Mouse (Mus musculus) testis, adult 2 months (tissue): Measurements from ENCODE around the gene Ndufs7. TPM values are rescaled to one million over a fixed set of nuclear protein-coding genes. Genes with fewer than 3 reads are reported as not detected.

Experiments
- H3K27ac ChIP-seq: fragments of 200-500 bp; 2 replicates; pipeline ENCODE4 v1.5.1; 2012; ENCODE audit warnings: low read depth, low read length; ENCODE audit not compliant: control insufficient read depth, insufficient read depth
- H3K27me3 ChIP-seq: fragments of 200-500 bp; 2 replicates; pipeline ENCODE4 v1.6.1; 2012; ENCODE audit warnings: mild to moderate bottlenecking, low read length, moderate library complexity; ENCODE audit not compliant: control insufficient read depth, insufficient read depth
- H3K36me3 ChIP-seq: fragments of 200-500 bp; 2 replicates; pipeline ENCODE4 v1.6.1; 2012; ENCODE audit warnings: mild to moderate bottlenecking, low read length; ENCODE audit not compliant: control insufficient read depth, insufficient read depth
- H3K4me1 ChIP-seq: fragments of 200-500 bp; 2 replicates; pipeline ENCODE4 v1.6.1; 2012; ENCODE audit warnings: low read length; ENCODE audit not compliant: control insufficient read depth, insufficient read depth
- H3K4me3 ChIP-seq: fragments of 200-500 bp; 2 replicates; pipeline ENCODE4 v1.5.1; 2012; ENCODE audit warnings: low read depth, mild to moderate bottlenecking, low read length, moderate library complexity, mixed read lengths; ENCODE audit not compliant: control insufficient read depth
- CTCF ChIP-seq: fragments of 200-500 bp; IDR thresholded peaks from 2 replicates; pipeline ENCODE4 v1.5.1; 2012; ENCODE audit warnings: low read depth, mild to moderate bottlenecking, inconsistent platforms, low read length, moderate library complexity; ENCODE audit not compliant: control insufficient read depth, insufficient read depth, insufficient replicate concordance
- POLR2A ChIP-seq: fragments of 200-500 bp; IDR thresholded peaks from 2 replicates; pipeline ENCODE4 v1.6.1; 2012; ENCODE audit warnings: low read depth, mild to moderate bottlenecking, inconsistent platforms, low read length, moderate library complexity; ENCODE audit not compliant: control insufficient read depth
- polyA plus RNA-seq: library from polyadenylated mRNA; depleted of rRNA; stranded (reverse); fragments of >200 nt; gene quantifications from 2 replicates; pipeline ENCODE4 v1.2.3, GENCODE M21; 2012

Gene Ndufs7
- polyA plus RNA-seq, 1 experiment = 105 TPM

GRCm38 (mm10) chr10:80227166-80227539 lies 21.8 kb upstream of the Ndufs7 start:
- H3K36me3 ChIP-seq = peaks cover 6% of the 10 kb centered on the region
- TF ChIP-seq CTCF (no peak), POLR2A (no peak)
- H3K4me1 ChIP-seq = peaks cover 22% of the 10 kb centered on the region
- peak overlapping the region; percentile 98 for H3K4me3 ChIP-seq
- H3K27ac ChIP-seq = peak overlapping the region; percentile 98
- no peaks in the 10 kb centered on the region for H3K27me3 ChIP-seq

- Histone ChIP-seq H3K27ac (peak overlapping the region; percentile 98; the same call in 1 of the 2 replicates), H3K36me3 (peaks cover 6% of the 10 kb centered on the region), H3K4me1 (peaks cover 22% of the 10 kb centered on the region), H3K4me3 (peak overlapping the region; percentile 98), H3K27me3 (no peaks in the 10 kb centered on the region)
- TF ChIP-seq POLR2A (no peak; the same call in 1 of the 2 replicates), CTCF (no peak)
These were observed 20.8 kb upstream of the Ndufs7 start for GRCm38 (mm10) chr10:80227877-80228775.

GRCm38 (mm10) chr10:80236145-80236825 lies 12.6 kb upstream of the Ndufs7 start:
- Histone ChIP-seq H3K4me3 (no peak overlapping the region), H3K36me3 (peaks cover 5% of the 10 kb centered on the region), H3K27me3 (no peaks in the 10 kb centered on the region), H3K4me1 (no peaks in the 10 kb centered on the region; the same call in 1 of the 2 replicates), H3K27ac (no peak overlapping the region)
- TF ChIP-seq POLR2A (no peak), CTCF (no peak)

GRCm38 (mm10) chr10:80237020-80237419 lies 11.9 kb upstream of the Ndufs7 start:
- no peak for TF ChIP-seq POLR2A
- no peak for TF ChIP-seq CTCF
- Histone ChIP-seq H3K36me3 (peaks cover 3% of the 10 kb centered on the region), H3K27ac (no peak overlapping the region), H3K27me3 (no peaks in the 10 kb centered on the region), H3K4me3 (no peak overlapping the region), H3K4me1 (no peaks in the 10 kb centered on the region; the same call in 1 of the 2 replicates)

GRCm38 (mm10) chr10:80238306-80238705 lies 10.6 kb upstream of the Ndufs7 start:
- Histone ChIP-seq H3K4me3 (no peak overlapping the region), H3K27me3 (no peaks in the 10 kb centered on the region), H3K4me1 (no peaks in the 10 kb centered on the region; the same call in 1 of the 2 replicates), H3K27ac (no peak overlapping the region), H3K36me3 (peaks cover 3% of the 10 kb centered on the region)
- TF ChIP-seq CTCF (no peak), POLR2A (no peak)

- no peaks in the 10 kb centered on the region for H3K27me3 ChIP-seq
- H3K4me1 ChIP-seq = no peaks in the 10 kb centered on the region
- H3K36me3 ChIP-seq = peaks cover 2% of the 10 kb centered on the region
- H3K4me3 ChIP-seq = no peak overlapping the region
- no peak overlapping the region for H3K27ac ChIP-seq
- no peak for TF ChIP-seq CTCF
- TF ChIP-seq POLR2A = no peak
These were observed 9.1 kb upstream of the Ndufs7 start for GRCm38 (mm10) chr10:80239791-80240190.

GRCm38 (mm10) chr10:80242088-80242487 lies 6.8 kb upstream of the Ndufs7 start:
- Histone ChIP-seq H3K4me3 (no peak overlapping the region), H3K4me1 (no peaks in the 10 kb centered on the region), H3K36me3 (peaks cover 2% of the 10 kb centered on the region; the same call in 1 of the 2 replicates)

More at GRCm38 (mm10) chr10:80242088-80242487, 6.8 kb upstream of the Ndufs7 start:
- H3K27ac ChIP-seq = no peak overlapping the region
- H3K27me3 ChIP-seq = no peaks in the 10 kb centered on the region
- no peak for TF ChIP-seq POLR2A
- no peak for TF ChIP-seq CTCF
